Mouse (Mus musculus) hindbrain, embryonic 15.5 days (tissue): ENCODE results near the gene Hfm1. TPM values are rescaled to one million over a fixed set of nuclear protein-coding genes. Genes with fewer than 3 reads are reported as not detected.
A peak's percentile ranks its signal among the peaks of the same experiment; 100 is the strongest.

Source experiments
- ATAC-seq: fragments of 200-750 bp; cut with Nextera tagmentation; 2 replicates; pipeline ENCODE4 v1.8.0; 2017; ENCODE audit warnings: low read depth, moderate number of reproducible peaks, moderate TSS enrichment; ENCODE audit not compliant: low FRiP score
- H3K27ac ChIP-seq: fragments of 300-500 bp; sonication (generic); replicated peaks from 2 replicates; pipeline ENCODE4 v1.5.1; 2015; ENCODE audit warnings: mild to moderate bottlenecking, inconsistent platforms
- H3K27me3 ChIP-seq: fragments of 300-500 bp; sonication (generic); 2 replicates; pipeline ENCODE4 v1.6.1; 2015; ENCODE audit warnings: control low read depth, inconsistent platforms
- H3K36me3 ChIP-seq: fragments of 300-500 bp; sonication (generic); 2 replicates; pipeline ENCODE4 v1.6.1; 2015; ENCODE audit warnings: control low read depth, inconsistent platforms
- H3K4me1 ChIP-seq: fragments of 300-500 bp; sonication (generic); replicated peaks from 2 replicates; pipeline ENCODE4 v1.6.1; 2015; ENCODE audit warnings: control low read depth, inconsistent platforms
- H3K4me2 ChIP-seq: fragments of 300-500 bp; sonication (generic); 2 replicates; pipeline ENCODE4 v1.6.1; 2015; ENCODE audit warnings: moderate library complexity, mild to moderate bottlenecking, inconsistent platforms
- H3K4me3 ChIP-seq: fragments of 300-500 bp; sonication (generic); 2 replicates; pipeline ENCODE4 v1.5.1; 2015; ENCODE audit warnings: mild to moderate bottlenecking, inconsistent platforms
- H3K9ac ChIP-seq: fragments of 300-500 bp; sonication (generic); 2 replicates; pipeline ENCODE4 v1.6.1; 2015; ENCODE audit warnings: inconsistent platforms
- H3K9me3 ChIP-seq: fragments of 300-500 bp; sonication (generic); 2 replicates; pipeline ENCODE4 v1.6.1; 2016; ENCODE audit warnings: control low read depth, inconsistent platforms
- WGBS: fragments of 180-500 bp; shearing (Covaris S2); methylation state at CpG from one replicate; pipeline ENCODE4 v1.1.7; 2015; 5-methylcytosine and 5-hydroxymethylcytosine counted together
- polyA plus RNA-seq: library from polyadenylated mRNA; unstranded; fragments of >200 nt; fragmentation: Nextera tagmentation; extraction: Ambion mirVana; gene quantifications from 2 replicates; pipeline ENCODE4 v1.2.1, GENCODE M21; 2015

The Hfm1 gene
- 5.1 and 5.2 TPM in 2 replicates for polyA plus RNA-seq

DNA sequence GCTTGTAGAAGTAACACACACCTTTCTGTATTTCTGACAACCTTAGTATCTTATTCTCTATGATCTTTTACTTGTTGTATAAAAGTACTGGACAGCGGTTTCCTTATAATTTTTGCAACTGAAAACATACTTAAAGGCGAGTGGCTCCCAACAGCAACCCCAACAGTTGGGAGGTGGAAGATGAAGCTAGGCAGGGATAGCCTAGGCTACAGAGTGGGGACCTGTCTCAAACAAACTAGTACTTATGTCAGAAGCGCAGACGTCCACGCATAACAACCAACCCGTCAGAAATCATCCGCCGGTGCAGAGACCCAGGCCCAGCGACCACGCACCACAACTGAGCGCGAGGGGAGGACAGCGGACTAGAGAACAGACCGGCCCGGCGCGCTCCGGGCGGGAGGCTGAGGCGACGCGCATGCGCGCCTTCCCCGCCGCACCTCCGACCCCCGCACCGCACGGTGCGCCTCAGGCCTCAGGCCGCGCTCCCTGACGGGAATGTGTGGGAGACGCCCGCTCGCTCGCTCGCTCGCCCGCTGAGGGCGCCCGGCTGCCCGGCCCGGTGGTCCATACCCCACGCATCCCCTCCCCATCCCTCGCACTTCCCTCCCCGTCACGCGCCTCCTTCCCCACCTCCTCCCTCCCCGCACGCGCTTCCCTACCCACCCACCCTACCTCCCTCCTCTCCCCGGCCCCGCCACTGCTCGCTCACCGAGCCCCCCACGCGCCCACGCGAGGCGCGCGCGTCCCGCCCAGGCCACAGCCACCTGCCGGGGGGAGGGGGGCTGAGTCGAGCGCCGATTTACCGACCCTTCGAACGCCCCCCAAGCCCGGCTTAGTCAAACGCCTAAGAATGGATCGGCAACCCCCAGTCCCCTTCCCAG lies at the start of gene Hfm1:
Gene Hfm1, minus strand, starts transcription at position 834 of the 881 bp plus-strand sequence.
- H3K4me2 ChIP-seq: peak within 1 kb of the TSS; percentile 63
- H3K4me1 ChIP-seq: 0 out of 2 replicates have a peak, but pooled peaks cover 5% of the 10 kb centered on the region
- H3K9me3 ChIP-seq: no peaks in the 10 kb centered on the region
- peak within 1 kb of the TSS; percentile 51 for H3K4me3 ChIP-seq
- peak within 1 kb of the TSS; percentile 84 for H3K27ac ChIP-seq
- H3K36me3 ChIP-seq: no peaks in the 10 kb centered on the region
- ATAC-seq: peak; percentile 96
- H3K9ac ChIP-seq: peak within 1 kb of the TSS; percentile 55
- no peaks in the 10 kb centered on the region for H3K27me3 ChIP-seq
- WGBS: under 1% methylated on average over 55 of the region's 76 CpGs

DNA sequence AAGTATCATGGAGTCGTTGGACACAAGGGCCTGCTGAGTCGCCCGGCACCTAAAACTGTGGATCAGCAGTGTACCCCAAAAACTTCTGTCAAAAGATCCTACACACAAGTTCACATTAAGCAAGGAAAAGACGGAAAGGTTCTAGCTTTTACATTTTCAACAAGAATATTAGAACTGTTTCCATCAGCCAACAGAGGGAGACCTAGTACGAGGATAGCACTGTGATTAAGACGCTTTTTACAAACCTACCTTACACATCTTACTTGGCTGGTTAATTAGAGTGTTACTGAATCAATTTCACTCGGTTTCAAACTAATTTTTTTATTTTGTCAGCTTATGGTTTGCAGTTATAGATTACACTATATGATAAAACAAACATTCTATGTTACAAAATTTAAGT lies 47.8 kb upstream of the Hfm1 start:
- Histone ChIP-seq H3K9me3 (no peaks in the 10 kb centered on the region), H3K36me3 (peaks cover 66% of the 10 kb centered on the region), H3K27me3 (no peaks in the 10 kb centered on the region), H3K27ac (no peak overlapping the region), H3K4me3 (no peak overlapping the region), H3K9ac (no peak overlapping the region), H3K4me1 (no peaks in the 10 kb centered on the region), H3K4me2 (no peak overlapping the region)
- ATAC-seq: no peak
- WGBS: 91% methylated on average over 7 of the region's 7 CpGs

GRCm38 (mm10) chr5:106967578-106967977 lies 41.5 kb upstream of the Hfm1 start:
- 97% methylated on average over 1 of the region's 1 CpGs for WGBS
- no peaks in the 10 kb centered on the region for H3K27me3 ChIP-seq
- peaks cover 18% of the 10 kb centered on the region for H3K4me1 ChIP-seq
- H3K9me3 ChIP-seq: no peaks in the 10 kb centered on the region
- H3K4me3 ChIP-seq: no peak overlapping the region
- no peak overlapping the region for H3K27ac ChIP-seq
- H3K9ac ChIP-seq: no peak overlapping the region
- H3K4me2 ChIP-seq: no peak overlapping the region
- ATAC-seq: no peak
- peaks cover 23% of the 10 kb centered on the region for H3K36me3 ChIP-seq

DNA sequence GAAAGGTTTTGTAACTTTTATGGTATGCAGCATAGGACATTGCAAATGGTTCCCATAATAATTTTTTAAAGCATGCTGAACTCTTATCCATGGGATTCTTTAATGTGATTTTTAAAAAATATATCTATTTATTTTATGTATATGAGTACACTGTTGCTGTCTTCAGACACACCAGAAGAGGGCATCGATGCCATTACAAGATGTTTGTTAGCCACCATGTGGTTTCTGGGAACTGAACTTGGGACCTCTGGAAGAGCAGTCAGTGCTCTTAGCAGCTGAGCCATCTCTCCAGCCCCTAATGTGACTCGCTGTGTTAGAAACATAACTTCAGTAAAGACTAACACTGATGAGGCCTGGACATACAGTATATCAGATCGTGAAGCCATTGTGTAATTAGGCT lies 40.3 kb upstream of the Hfm1 start:
- WGBS: 98% methylated on average over 3 of the region's 3 CpGs
- ATAC-seq: no peak

GRCm38 (mm10) chr5:106964513-106965014 lies 38.4 kb upstream of the Hfm1 start:
- H3K36me3 ChIP-seq: no peaks in the 10 kb centered on the region
- WGBS: under 1% methylated on average over 41 of the region's 41 CpGs
- H3K27me3 ChIP-seq: no peaks in the 10 kb centered on the region
- peak overlapping the region; percentile 76 for H3K4me2 ChIP-seq
- H3K9me3 ChIP-seq: no peaks in the 10 kb centered on the region
- H3K4me3 ChIP-seq: peak overlapping the region; percentile 85
- peak; percentile 92 for ATAC-seq
- H3K4me1 ChIP-seq: peaks cover 18% of the 10 kb centered on the region
- peak overlapping the region; percentile 86 for H3K27ac ChIP-seq
- peak overlapping the region; percentile 72 for H3K9ac ChIP-seq

More for the DNA sequence above, 40.3 kb upstream of the Hfm1 start:
- H3K4me3 ChIP-seq: no peak overlapping the region
- H3K4me1 ChIP-seq: peaks cover 18% of the 10 kb centered on the region
- no peak overlapping the region for H3K4me2 ChIP-seq
- H3K27me3 ChIP-seq: no peaks in the 10 kb centered on the region
- peaks cover 15% of the 10 kb centered on the region for H3K36me3 ChIP-seq
- H3K9me3 ChIP-seq: no peaks in the 10 kb centered on the region
- no peak overlapping the region for H3K9ac ChIP-seq
- no peak overlapping the region for H3K27ac ChIP-seq

DNA sequence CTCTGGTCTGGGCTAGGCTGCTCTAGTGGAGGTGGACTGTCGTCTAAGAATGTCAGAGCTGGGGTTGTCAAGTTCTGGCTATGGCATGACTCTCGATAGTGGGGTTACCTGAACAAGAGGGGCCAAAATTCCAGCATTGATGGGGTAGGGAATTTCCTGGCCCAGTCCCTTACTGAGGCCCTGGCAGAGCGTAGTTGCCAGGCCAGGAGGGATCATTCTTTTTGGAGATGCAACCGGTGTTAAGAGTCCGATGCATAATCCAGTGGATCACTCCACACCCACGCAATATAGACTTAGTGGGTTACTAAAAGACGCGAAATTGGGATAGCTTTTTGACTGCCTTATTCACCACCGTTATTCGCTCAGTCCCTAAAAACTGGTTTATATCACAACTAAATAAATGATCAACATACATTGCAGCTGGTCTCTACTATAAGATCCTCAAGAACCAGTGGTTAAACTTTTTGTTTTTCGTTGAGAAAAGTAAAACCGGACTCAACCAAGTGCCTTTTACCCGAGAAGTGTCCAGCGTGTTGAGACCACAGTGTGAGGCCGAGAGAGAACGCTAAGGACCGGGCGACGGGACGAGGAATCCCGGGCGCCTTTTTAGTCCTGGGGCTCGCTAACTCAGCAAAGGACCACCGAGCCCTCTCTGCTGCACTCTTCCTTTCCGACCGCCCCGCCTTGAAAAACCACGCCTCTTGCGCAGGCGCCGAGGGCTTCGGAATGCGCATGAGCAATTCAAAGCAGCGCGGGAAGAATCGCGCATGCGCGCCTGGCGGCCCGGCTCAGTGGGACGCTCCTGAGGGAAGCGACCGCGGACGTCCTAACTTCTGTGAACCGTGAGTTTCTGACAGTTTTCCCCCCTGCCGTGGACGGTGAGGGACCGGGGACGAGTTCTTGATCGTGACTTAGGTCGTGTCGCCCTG lies 37.7 kb upstream of the Hfm1 start, which contains the start of gene Cdc7:
Gene Cdc7, plus strand, starts transcription at position 739 of the 929 bp plus-strand sequence.
- 6% methylated on average over 54 of the region's 54 CpGs for WGBS
- Histone ChIP-seq H3K9me3 (no peaks in the 10 kb centered on the region), H3K4me3 (peak within 1 kb of the TSS; percentile 85), H3K27ac (peak within 1 kb of the TSS; percentile 86), H3K4me2 (peak within 1 kb of the TSS; percentile 76), H3K27me3 (no peaks in the 10 kb centered on the region), H3K4me1 (peaks cover 18% of the 10 kb centered on the region), H3K36me3 (no peaks in the 10 kb centered on the region), H3K9ac (peak within 1 kb of the TSS; percentile 72)
- ATAC-seq: peak; percentile 95

DNA sequence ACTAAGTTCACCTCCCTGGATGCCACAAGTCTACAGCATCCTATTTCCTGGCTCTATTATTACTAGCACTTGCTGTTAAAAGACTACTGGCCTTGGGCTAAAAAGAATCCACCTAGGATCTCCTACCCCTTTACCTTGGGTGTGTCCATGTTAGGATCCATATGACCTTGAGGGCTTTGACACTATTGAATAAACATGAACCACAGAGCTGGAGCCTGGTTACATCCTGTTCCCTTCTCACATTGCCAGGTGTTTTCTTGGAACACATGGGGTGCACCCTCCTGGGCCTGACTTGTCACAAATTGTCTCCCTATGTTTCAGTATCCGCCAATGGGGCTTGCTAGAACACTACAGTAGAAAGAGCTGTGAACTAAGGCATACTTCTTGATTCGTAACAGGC lies 34.3 kb upstream of the Hfm1 start:
- Histone ChIP-seq H3K4me1 (peaks cover 12% of the 10 kb centered on the region), H3K9ac (no peak overlapping the region), H3K9me3 (no peaks in the 10 kb centered on the region), H3K4me3 (no peak overlapping the region), H3K36me3 (no peaks in the 10 kb centered on the region), H3K4me2 (no peak overlapping the region), H3K27me3 (no peaks in the 10 kb centered on the region), H3K27ac (no peak overlapping the region)
- WGBS: 91% methylated on average over 2 of the region's 2 CpGs
- no peak for ATAC-seq

- WGBS: 71% methylated on average over 3 of the region's 3 CpGs
- no peaks in the 10 kb centered on the region for H3K9me3 ChIP-seq
- no peak overlapping the region for H3K4me3 ChIP-seq
- H3K4me2 ChIP-seq: no peak overlapping the region
- ATAC-seq: no peak
- no peaks in the 10 kb centered on the region for H3K36me3 ChIP-seq
- no peak overlapping the region for H3K27ac ChIP-seq
- no peaks in the 10 kb centered on the region for H3K27me3 ChIP-seq
- H3K4me1 ChIP-seq: peaks cover 5% of the 10 kb centered on the region; the same call in 1 of the 2 replicates
- no peak overlapping the region for H3K9ac ChIP-seq
These were observed 32.9 kb upstream of the Hfm1 start for GRCm38 (mm10) chr5:106959031-106959430.

DNA sequence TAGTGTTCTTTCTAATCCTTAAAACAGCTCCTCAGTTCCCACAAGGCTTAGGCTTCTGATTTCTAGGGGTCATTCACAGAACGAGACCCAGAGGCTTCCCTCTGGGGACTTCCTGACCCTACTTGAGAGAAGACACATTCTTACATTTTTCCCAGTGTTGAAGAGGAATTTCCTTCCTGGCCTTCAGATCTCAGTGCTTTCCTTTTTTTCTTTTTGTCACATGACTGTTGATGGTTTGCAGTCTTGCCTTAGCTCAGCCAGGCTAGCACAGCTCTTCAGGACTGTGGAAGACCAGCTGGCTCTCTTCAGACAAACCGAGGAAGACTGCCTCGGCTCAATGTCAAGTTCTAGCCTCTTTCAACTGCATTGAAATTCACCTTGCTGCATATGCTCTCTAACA lies 30.3 kb upstream of the Hfm1 start:
- Histone ChIP-seq H3K4me3 (no peak overlapping the region), H3K9ac (no peak overlapping the region), H3K9me3 (no peaks in the 10 kb centered on the region), H3K4me2 (no peak overlapping the region), H3K27ac (no peak overlapping the region), H3K4me1 (no peaks in the 10 kb centered on the region), H3K36me3 (no peaks in the 10 kb centered on the region), H3K27me3 (no peaks in the 10 kb centered on the region)
- no peak for ATAC-seq
- 73% methylated on average over 3 of the region's 3 CpGs for WGBS

GRCm38 (mm10) chr5:106948683-106949082 lies 22.6 kb upstream of the Hfm1 start:
- H3K4me2 ChIP-seq: no peak overlapping the region
- H3K4me3 ChIP-seq: no peak overlapping the region
- H3K9me3 ChIP-seq: no peaks in the 10 kb centered on the region
- no peak overlapping the region for H3K9ac ChIP-seq
- 86% methylated on average over 6 of the region's 6 CpGs for WGBS
- no peaks in the 10 kb centered on the region for H3K4me1 ChIP-seq
- no peaks in the 10 kb centered on the region for H3K36me3 ChIP-seq
- no peaks in the 10 kb centered on the region for H3K27me3 ChIP-seq
- no peak for ATAC-seq
- H3K27ac ChIP-seq: no peak overlapping the region

DNA sequence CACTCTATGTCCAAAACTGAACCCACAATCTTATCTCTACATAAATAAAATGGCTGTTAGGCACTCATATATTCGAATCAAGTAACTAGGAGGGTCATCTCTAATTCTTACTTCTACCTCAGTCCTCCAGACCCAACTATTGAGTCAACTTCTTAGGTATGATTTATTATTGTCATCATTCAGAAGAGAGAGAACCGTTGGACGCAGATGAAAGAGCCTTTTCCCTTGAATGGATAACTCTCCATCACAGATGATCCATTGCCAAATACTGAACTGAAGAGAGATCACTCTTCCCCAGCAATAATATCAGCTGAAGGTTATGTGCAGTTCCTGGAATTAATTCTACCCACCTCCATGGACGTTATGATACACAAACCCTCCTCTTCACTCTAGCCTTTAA lies 20.2 kb upstream of the Hfm1 start:
- H3K4me1 ChIP-seq: no peaks in the 10 kb centered on the region
- 85% methylated on average over 4 of the region's 4 CpGs for WGBS

More for the DNA sequence above, 20.2 kb upstream of the Hfm1 start:
- Histone ChIP-seq H3K36me3 (no peaks in the 10 kb centered on the region), H3K9ac (no peak overlapping the region), H3K27ac (no peak overlapping the region), H3K4me2 (no peak overlapping the region), H3K9me3 (no peaks in the 10 kb centered on the region), H3K4me3 (no peak overlapping the region), H3K27me3 (no peaks in the 10 kb centered on the region)
- no peak for ATAC-seq
